8 mouse cellular contexts compared by ENCODE assay signal in genomic region chr5:108005134-108005533, GRCm38 (mm10). TPM values are rescaled to one million over a fixed set of nuclear protein-coding genes. Genes with fewer than 3 reads are reported as not detected.
DNase-seq lines count a peak whose midpoint lies in the region; ATAC-seq and TF ChIP-seq lines count a peak whose summit lies in the region.

No protein-coding gene starts in this region.

- H3K4me1 ChIP-seq in lung, adult 2 months (ENCODE audit: control insufficient read depth, insufficient read depth, low read length): no peaks in the 10 kb centered on the region
- no peaks in the 10 kb centered on the region for H3K4me1 ChIP-seq in stomach, postnatal 0 days (replicated peaks; ENCODE audit: control insufficient read depth, insufficient read depth)

- no peak overlapping the region for H3K4me2 ChIP-seq in stomach, postnatal 0 days (replicated peaks; ENCODE audit: low read depth)

- no peak for TF ChIP-seq EP300 in stomach, postnatal 0 days (optimal IDR thresholded peaks at IDR 0.05)

- H3K9me3 ChIP-seq in stomach, postnatal 0 days (ENCODE audit: control insufficient read depth, low read length): no peaks in the 10 kb centered on the region

- no peak overlapping the region for H3K9ac ChIP-seq in stomach, postnatal 0 days (ENCODE audit: low read length)

- no peak overlapping the region for H3K27ac ChIP-seq in stomach, postnatal 0 days (replicated peaks)

- TF ChIP-seq POLR2A in lung, adult 2 months (IDR thresholded peaks at IDR 0.05; ENCODE audit: borderline replicate concordance, extremely low read depth, low read depth, low read length): no peak

- 29% methylated on average over 2 of the region's 2 CpGs for WGBS in lung, adult 2 months
- WGBS in stomach, postnatal 0 days: 38% methylated on average over 2 of the region's 2 CpGs

- no peaks in the 10 kb centered on the region for H3K36me3 ChIP-seq in stomach, postnatal 0 days (ENCODE audit: control insufficient read depth, insufficient read depth, low read length)

- TF ChIP-seq CTCF in lung, adult 2 months (IDR thresholded peaks at IDR 0.05; ENCODE audit: insufficient read depth, low read length): peak; percentile 54
- TF ChIP-seq CTCF in stomach, postnatal 0 days (IDR thresholded peaks at IDR 0.05; ENCODE audit: low read depth): peak; percentile 68

- peak; percentile 46 to 74 for DNase-seq in adrenal gland, adult (ENCODE audit: inconsistent age in 2 of 2, low spot score in 1 of 2)
- no peak for DNase-seq in adrenal gland, adult 8-10 months
- DNase-seq in lung, adult 2 months: no peak
- no peak for DNase-seq in lung, postnatal 4 days
- DNase-seq in stomach, postnatal 0 days (ENCODE audit: low spot score): no peak
- DNase-seq in c-Kit-positive CD71-positive TER-119-positive erythroid progenitor cells, embryonic 14.5 days (ENCODE audit: low spot score): no peak
- DNase-seq in layer of hippocampus, adult 9-10 months (ENCODE audit: low spot score): no peak

- peak; percentile 59 for ATAC-seq in inflammation-experienced regulatory T-cells, adult 6 months
- ATAC-seq in stomach, postnatal 0 days (ENCODE audit: low FRiP score, low TSS enrichment): no peak

- no peaks in the 10 kb centered on the region for H3K27me3 ChIP-seq in stomach, postnatal 0 days (ENCODE audit: control insufficient read depth, insufficient read depth, low read length)

- H3K4me3 ChIP-seq in lung, adult 2 months (replicated peaks; ENCODE audit: extremely low read depth, low read depth, low read length): no peak overlapping the region
- H3K4me3 ChIP-seq in stomach, postnatal 0 days (ENCODE audit: low read depth, low read length): no peak overlapping the region

RNA-seq across cellular contexts. Expression of gene Fam69a, which starts 18.2 kb away (rescaled TPM):
- total RNA-seq in adrenal gland, adult 8-10 months (2022): 1 to 10 TPM; 4.2 to 6.4 (median 5.3) TPM
- polyA plus RNA-seq in lung, adult 2 months (2012; rRNA removed): 1.6 and 4.4 TPM in 2 replicates
- polyA plus RNA-seq in inflammation-experienced regulatory T-cells, adult 6 months (2017; shearing (Covaris generic)): 10 to 100 TPM; 68.5 to 100.0 (median 78.8) TPM
- polyA plus RNA-seq in stomach, postnatal 0 days (2015; fragmentation: Nextera tagmentation; extraction: Ambion mirVana): 15.5 and 16.3 TPM in 2 replicates

Comparison
In these comparisons a context has a peak if more than half of its experiments do, and no peak if none do; other contexts are left out.
1. DNase-seq: peak in adrenal gland, adult (2 of 2); none in adrenal gland, adult 8-10 months (single experiment), lung, adult 2 months (single experiment), lung, postnatal 4 days (0 of 2), stomach, postnatal 0 days (single experiment), c-Kit-positive CD71-positive TER-119-positive erythroid progenitor cells, embryonic 14.5 days (single experiment) and layer of hippocampus, adult 9-10 months (single experiment).